Mouse (Mus musculus) megakaryocyte, embryonic 14.5 days (primary cell): ENCODE measurements around the gene Tagln2.

Experiments used
- FLI1 ChIP-seq: IDR thresholded peaks from 2 replicates; pipeline ENCODE4 v1.6.1; 2012; ENCODE audit warnings: low read length, inconsistent platforms, mixed read lengths
- GATA1 ChIP-seq: IDR thresholded peaks from 3 replicates; pipeline ENCODE4 v1.6.1; 2012; ENCODE audit warnings: mixed read lengths, low read length, inconsistent platforms, borderline replicate concordance

DNA sequence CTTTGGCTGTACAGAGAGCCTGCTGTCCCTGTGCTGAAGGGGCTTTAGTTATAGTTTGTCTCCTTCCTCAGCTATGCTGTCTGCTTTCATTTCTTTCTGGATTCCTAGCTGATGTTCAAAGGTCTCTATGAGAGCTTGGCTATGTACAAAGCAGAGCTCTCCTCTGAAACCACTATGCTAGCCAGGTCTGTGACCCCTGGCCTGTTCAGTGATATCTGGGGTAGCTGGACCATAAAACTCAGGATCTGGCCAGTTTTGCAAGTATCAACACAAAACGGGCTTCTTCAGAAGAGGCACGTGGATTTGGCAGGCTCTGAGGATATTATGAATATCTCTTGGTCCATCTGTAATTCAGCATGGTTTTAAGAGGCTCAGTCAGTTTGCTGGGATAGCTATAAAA lies 46.9 kb upstream of the Tagln2 start:
- TF ChIP-seq FLI1 (no peak), GATA1 (no peak)
